Mouse (Mus musculus): ENCODE results near the gene Pcbp3. TPM values are rescaled to one million over a fixed set of nuclear protein-coding genes. Genes with fewer than 3 reads are reported as not detected.

The Pcbp3 gene
- total and polyA plus RNA-seq, 3 experiments: not detected

DNA sequence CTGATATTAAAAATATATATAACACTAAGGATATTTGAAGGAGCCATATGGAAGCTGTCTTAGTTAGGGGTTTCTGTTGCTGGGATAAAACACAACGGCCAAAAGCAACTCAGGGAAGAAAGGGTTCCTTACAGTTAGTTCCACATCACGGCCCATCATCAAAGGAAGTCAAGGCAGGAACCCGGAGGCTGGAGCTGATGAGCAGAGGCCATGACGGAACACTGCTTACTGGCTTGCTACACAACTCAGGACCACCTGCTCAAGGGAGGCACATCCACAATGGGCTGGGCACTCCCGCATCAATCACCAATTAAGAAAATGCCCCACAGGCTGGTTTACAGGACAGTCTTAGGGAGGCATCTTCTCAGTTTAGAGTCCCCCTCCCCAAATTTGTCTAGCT, 26.9 kb downstream of the Pcbp3 start:
- Histone ChIP-seq H3K9me3 (replicated peaks; ENCODE audit: low read length) (no peaks in the 10 kb centered on the region), H3K79me2 (replicated peaks; ENCODE audit: control insufficient read depth, extremely low read depth, insufficient read depth, poor library complexity, severe bottlenecking) (no peaks in the 10 kb centered on the region), H3K4me2 (ENCODE audit: insufficient read depth, low read depth, poor library complexity, severe bottlenecking) (no peak overlapping the region), H3K9ac (ENCODE audit: insufficient read depth, low read depth) (no peak overlapping the region), H3K27ac (ENCODE audit: insufficient read depth, low read depth) (no peak overlapping the region), H3K27me3 (replicated peaks) (peaks cover 61% of the 10 kb centered on the region), H3K36me3 (replicated peaks in 1 of 2; ENCODE audit: control insufficient read depth in 1 of 2, insufficient read depth in 1 of 2, low read length in 1 of 2) (no peaks in the 10 kb centered on the region), H3K4me1 (ENCODE audit: control insufficient read depth in 1 of 2, insufficient read depth in 2 of 2) (no peaks in the 10 kb centered on the region), H3K4me3 (replicated peaks in 1 of 3; ENCODE audit: low read depth in 2 of 3, low read length in 2 of 3, poor library complexity in 1 of 3) (no peak overlapping the region)
- TF ChIP-seq MXI1 (IDR thresholded peaks at IDR 0.05; ENCODE audit: low read depth, low read length): no peak
- TF ChIP-seq ETS1 (conservative IDR thresholded peaks at IDR 0.05; ENCODE audit: low read depth, low read length): no peak
- no peak for TF ChIP-seq USF1 (IDR thresholded peaks at IDR 0.05; ENCODE audit: low read depth, low read length)
- TF ChIP-seq MAZ (IDR thresholded peaks at IDR 0.05; ENCODE audit: low read depth, low read length): no peak
- TF ChIP-seq MEF2A (IDR thresholded peaks at IDR 0.05; ENCODE audit: borderline replicate concordance, low read depth, low read length): no peak
- no peak for TF ChIP-seq NELFE (IDR thresholded peaks at IDR 0.05; ENCODE audit: low read depth, low read length)
- no peak for TF ChIP-seq CHD2 (IDR thresholded peaks at IDR 0.05; ENCODE audit: low read length)
- TF ChIP-seq JUN (IDR thresholded peaks at IDR 0.05; ENCODE audit: insufficient read depth, low read depth, low read length): no peak
- no peak for TF ChIP-seq ZKSCAN1 (IDR thresholded peaks at IDR 0.05; ENCODE audit: borderline replicate concordance, low read depth, low read length)
- no peak for TF ChIP-seq ZNF384 (IDR thresholded peaks at IDR 0.05; ENCODE audit: low read depth, low read length)
- no peak for DNase-seq (ENCODE audit: extremely low read depth)
- dilution Hi-C loops (cut with MboI; ENCODE audit: extremely low pct_ligation_motif_present, extremely low pct_unique_long_range_greater_than_20kb, low sequenced_read_pairs) (no loop called here), in situ Hi-C loops (cut with MboI; ENCODE audit: low pct_ligation_motif_present, low pct_unique_long_range_greater_than_20kb, low sequenced_read_pairs) (no loop called here)

DNA sequence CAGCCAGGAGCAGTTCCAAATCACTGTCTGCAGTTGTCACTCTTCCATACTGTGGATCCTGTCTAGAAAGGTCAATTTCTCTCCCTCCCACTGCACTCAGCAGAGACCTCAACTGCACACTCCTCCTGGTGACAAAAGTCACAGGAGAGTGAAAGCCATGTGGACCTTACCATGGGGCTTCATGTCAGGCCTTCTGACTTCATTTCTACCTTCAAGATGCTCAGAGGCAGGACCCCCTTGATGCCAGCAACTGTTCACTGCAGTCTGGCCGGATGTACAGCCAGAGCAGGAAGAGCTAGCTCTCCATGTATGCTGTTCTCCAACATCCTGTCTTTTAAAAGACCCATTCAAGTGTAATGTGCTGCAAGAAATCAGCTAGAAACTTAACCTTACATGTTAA, 29.9 kb downstream of the Pcbp3 start:
- Histone ChIP-seq H3K27me3 (replicated peaks) (peaks cover 59% of the 10 kb centered on the region), H3K9me3 (replicated peaks; ENCODE audit: low read length) (no peaks in the 10 kb centered on the region), H3K9ac (ENCODE audit: insufficient read depth, low read depth) (no peak overlapping the region), H3K4me3 (replicated peaks in 1 of 3; ENCODE audit: low read depth in 2 of 3, low read length in 2 of 3, poor library complexity in 1 of 3) (no peak overlapping the region), H3K4me2 (ENCODE audit: insufficient read depth, low read depth, poor library complexity, severe bottlenecking) (no peak overlapping the region), H3K4me1 (ENCODE audit: control insufficient read depth in 1 of 2, insufficient read depth in 2 of 2) (no peaks in the 10 kb centered on the region), H3K36me3 (replicated peaks in 1 of 2; ENCODE audit: control insufficient read depth in 1 of 2, insufficient read depth in 1 of 2, low read length in 1 of 2) (no peaks in the 10 kb centered on the region), H3K79me2 (replicated peaks; ENCODE audit: control insufficient read depth, extremely low read depth, insufficient read depth, poor library complexity, severe bottlenecking) (no peaks in the 10 kb centered on the region), H3K27ac (ENCODE audit: insufficient read depth, low read depth) (no peak overlapping the region)
- DNase-seq (ENCODE audit: extremely low read depth): no peak
- dilution Hi-C loops (cut with MboI; ENCODE audit: extremely low pct_ligation_motif_present, extremely low pct_unique_long_range_greater_than_20kb, low sequenced_read_pairs): no loop called here
- TF ChIP-seq MYC (IDR thresholded peaks at IDR 0.05; ENCODE audit: low read depth, low read length): no peak
- TF ChIP-seq HCFC1 (IDR thresholded peaks at IDR 0.05; ENCODE audit: low read depth, low read length): no peak
- TF ChIP-seq TBP (conservative IDR thresholded peaks at IDR 0.05; ENCODE audit: low read depth, low read length): no peak
- TF ChIP-seq GABPA (IDR thresholded peaks at IDR 0.05; ENCODE audit: insufficient replicate concordance, low read depth, low read length): no peak
- no peak for TF ChIP-seq ELF1 (IDR thresholded peaks at IDR 0.05; ENCODE audit: low read depth, low read length)
- in situ Hi-C loops (cut with MboI; ENCODE audit: low pct_ligation_motif_present, low pct_unique_long_range_greater_than_20kb, low sequenced_read_pairs): no loop called here

Data from CH12.LX (cell line).